Mouse (Mus musculus) heart, postnatal 0 days (tissue): Measurements from ENCODE around the gene Lhfp. TPM values are rescaled to one million over a fixed set of nuclear protein-coding genes. Genes with fewer than 3 reads are reported as not detected.

Experiments
- ATAC-seq: fragments of 200-750 bp; cut with Nextera tagmentation; 2 replicates; pipeline ENCODE4 v1.8.0; 2017; ENCODE audit warnings: low read depth, moderate number of reproducible peaks, moderate library complexity; ENCODE audit not compliant: insufficient read depth
- DNase-seq: peaks from one replicate; pipeline ENCODE4 v3.0.0-alpha.2; 2016; ENCODE audit warnings: low spot score
- H3K27ac ChIP-seq: fragments of 300-500 bp; sonication (generic); 2 replicates; pipeline ENCODE4 v1.5.1; 2014; ENCODE audit warnings: low read depth, mild to moderate bottlenecking
- H3K27me3 ChIP-seq: fragments of 300-500 bp; sonication (generic); 2 replicates; pipeline ENCODE4 v1.6.1; 2014; ENCODE audit warnings: low read length, mixed read lengths; ENCODE audit not compliant: control insufficient read depth, insufficient read depth
- H3K36me3 ChIP-seq: fragments of 300-500 bp; sonication (generic); replicated peaks from 2 replicates; pipeline ENCODE4 v1.6.1; 2014; ENCODE audit warnings: low read length, mixed read lengths; ENCODE audit not compliant: control insufficient read depth, insufficient read depth
- H3K4me1 ChIP-seq: fragments of 300-500 bp; sonication (generic); 2 replicates; pipeline ENCODE4 v1.6.1; 2014; ENCODE audit warnings: antibody characterized with exemption; ENCODE audit not compliant: control insufficient read depth, insufficient read depth
- H3K4me2 ChIP-seq: fragments of 300-500 bp; sonication (generic); 2 replicates; pipeline ENCODE4 v1.6.1; 2014; ENCODE audit warnings: low read depth, mild to moderate bottlenecking, low read length, moderate library complexity
- H3K4me3 ChIP-seq: fragments of 300-500 bp; sonication (generic); 2 replicates; pipeline ENCODE4 v1.5.1; 2014; ENCODE audit warnings: low read depth, low read length
- H3K9ac ChIP-seq: fragments of 300-500 bp; sonication (generic); replicated peaks from 2 replicates; pipeline ENCODE4 v1.6.1; 2014; ENCODE audit warnings: low read depth, low read length, mixed read lengths
- H3K9me3 ChIP-seq: fragments of 300-500 bp; sonication (generic); replicated peaks from 2 replicates; pipeline ENCODE4 v1.6.1; 2016; ENCODE audit warnings: low read length; ENCODE audit not compliant: control insufficient read depth
- CTCF ChIP-seq: IDR thresholded peaks from 2 replicates; pipeline ENCODE4 v1.5.1; 2016; ENCODE audit warnings: antibody characterized with exemption, control low read depth, low read depth
- EP300 ChIP-seq: IDR thresholded peaks from 2 replicates; pipeline ENCODE4 v1.6.1; 2016; ENCODE audit warnings: antibody characterized with exemption, low read depth
- WGBS: fragments of 180-500 bp; shearing (Covaris S2); extraction: QIAGEN DNeasy Blood & Tissue Kit; methylation state at CpG from one replicate; pipeline ENCODE4 v1.1.7; 2014; 5-methylcytosine and 5-hydroxymethylcytosine counted together
- polyA plus RNA-seq: library from polyadenylated mRNA; unstranded; fragments of >200 nt; fragmentation: Nextera tagmentation; extraction: Ambion mirVana; gene quantifications from 2 replicates; pipeline ENCODE4 v1.2.1, GENCODE M21; 2015
- total RNA-seq: library from RNA; depleted of rRNA; stranded (reverse); fragments of >200 nt; gene quantifications from 2 replicates; pipeline ENCODE4 v1.2.3, GENCODE M21; 2014; ENCODE audit warnings: low replicate concordance

Lhfp gene
- total and polyA plus RNA-seq, 2 experiments from 2014 or later, result 78.0 to 87.2 TPM

DNA sequence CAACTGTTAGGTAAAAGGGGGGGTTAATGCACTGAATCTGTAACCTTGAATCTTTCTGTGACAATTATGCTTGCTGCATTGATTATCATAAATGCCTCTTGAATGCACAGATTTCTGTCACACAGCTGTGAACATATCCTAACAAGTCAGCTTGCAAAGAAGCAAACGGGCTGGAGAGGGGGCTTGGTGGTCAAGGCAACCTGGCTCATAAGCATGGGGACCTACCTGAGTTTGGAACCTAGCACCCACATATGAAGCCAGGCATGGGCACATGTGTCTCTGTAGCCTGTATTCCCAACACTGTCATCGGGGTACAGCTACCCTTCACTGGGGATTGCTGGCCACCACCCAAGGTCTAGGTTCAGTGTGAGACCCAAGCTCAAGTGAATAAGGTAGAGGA is 48.6 kb downstream of the Lhfp start:
- Histone ChIP-seq H3K36me3 (no peaks in the 10 kb centered on the region), H3K27ac (no peak overlapping the region), H3K4me3 (no peak overlapping the region), H3K4me1 (peaks cover 50% of the 10 kb centered on the region), H3K9me3 (no peaks in the 10 kb centered on the region), H3K9ac (no peak overlapping the region), H3K4me2 (no peak overlapping the region), H3K27me3 (no peaks in the 10 kb centered on the region)
- TF ChIP-seq CTCF (no peak), EP300 (no peak)
- no peak for ATAC-seq
- no peak for DNase-seq
- WGBS, result 80% methylated on average over 2 of the region's 2 CpGs

DNA sequence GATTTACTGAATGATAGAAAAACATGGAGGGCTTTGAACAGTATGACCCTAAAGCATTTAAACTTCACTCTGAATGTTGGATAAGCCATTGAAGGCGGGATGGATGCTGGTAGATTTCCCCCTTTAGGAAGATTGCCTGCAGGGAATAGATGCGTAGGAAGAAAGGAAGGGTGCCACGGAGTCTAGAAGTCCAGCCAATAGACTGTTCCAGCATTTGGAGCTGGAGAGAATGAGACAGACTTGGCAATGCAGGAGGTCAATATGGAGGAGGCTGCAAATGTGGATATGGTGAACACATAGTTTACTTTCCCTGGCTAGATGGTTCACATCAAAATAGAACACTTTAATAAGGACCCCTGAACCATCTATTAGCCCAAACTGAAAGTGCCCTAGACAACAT is 58.9 kb downstream of the Lhfp start:
- WGBS, result 83% methylated on average over 3 of the region's 3 CpGs
- Histone ChIP-seq H3K4me1 (peaks cover 31% of the 10 kb centered on the region), H3K9ac (no peak overlapping the region), H3K4me3 (no peak overlapping the region), H3K4me2 (no peak overlapping the region), H3K9me3 (no peaks in the 10 kb centered on the region), H3K27me3 (no peaks in the 10 kb centered on the region), H3K27ac (no peak overlapping the region), H3K36me3 (no peaks in the 10 kb centered on the region)
- DNase-seq (no peak), ATAC-seq (no peak)
- TF ChIP-seq CTCF, result no peak
- TF ChIP-seq EP300, result no peak

DNA sequence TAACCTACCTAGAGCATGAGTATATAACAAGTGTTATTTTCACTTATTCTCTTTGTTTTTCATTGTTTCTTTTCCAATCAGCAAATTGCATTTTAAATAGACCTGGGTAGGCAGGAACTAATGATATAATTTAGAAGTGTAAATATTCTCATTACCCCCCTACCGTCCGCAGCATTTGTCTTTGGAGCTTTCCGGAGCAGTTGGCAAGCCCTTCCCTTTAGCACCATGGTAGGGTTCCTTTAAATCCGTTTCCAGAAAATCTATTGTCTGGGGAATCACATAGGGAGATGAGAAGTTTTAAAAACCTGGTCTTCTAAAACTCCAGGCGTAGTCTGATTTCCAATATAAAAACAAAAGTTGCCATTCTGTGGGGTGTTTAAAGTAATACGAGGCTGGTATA is 59.5 kb downstream of the Lhfp start:
- H3K36me3 ChIP-seq, result no peaks in the 10 kb centered on the region
- ATAC-seq (no peak), DNase-seq (no peak)
- no peak overlapping the region for H3K4me2 ChIP-seq
- no peaks in the 10 kb centered on the region for H3K27me3 ChIP-seq
- no peak overlapping the region for H3K4me3 ChIP-seq
- H3K9me3 ChIP-seq, result no peaks in the 10 kb centered on the region
- no peak overlapping the region for H3K27ac ChIP-seq
- no peak overlapping the region for H3K9ac ChIP-seq
- WGBS, result 75% methylated on average over 6 of the region's 6 CpGs
- TF ChIP-seq EP300, result no peak
- TF ChIP-seq CTCF, result no peak
- peaks cover 37% of the 10 kb centered on the region for H3K4me1 ChIP-seq

DNA sequence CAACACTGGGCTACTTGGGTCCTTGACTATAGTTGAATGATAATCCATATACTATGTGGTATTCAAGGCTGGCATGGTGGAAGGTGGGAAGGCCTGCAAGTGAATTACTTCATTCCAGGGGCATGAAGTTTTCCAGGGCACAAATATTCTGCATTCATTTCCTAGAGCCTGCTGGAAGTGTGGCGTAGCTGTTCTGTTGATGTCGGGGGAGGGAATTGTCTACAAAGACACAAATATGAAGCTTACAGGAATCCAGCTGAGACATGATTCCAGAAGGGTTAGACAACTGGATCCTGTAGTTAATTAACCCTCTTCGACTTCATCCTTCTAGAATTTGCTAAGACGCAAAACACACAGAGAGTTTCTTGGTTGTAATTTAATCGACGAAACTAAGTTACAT is 60.4 kb downstream of the Lhfp start:
- ATAC-seq (no peak), DNase-seq (no peak)
- Histone ChIP-seq H3K9ac (no peak overlapping the region), H3K27me3 (no peaks in the 10 kb centered on the region), H3K4me3 (no peak overlapping the region), H3K4me2 (no peak overlapping the region), H3K9me3 (no peaks in the 10 kb centered on the region), H3K36me3 (no peaks in the 10 kb centered on the region), H3K27ac (no peak overlapping the region), H3K4me1 (peaks cover 41% of the 10 kb centered on the region)
- TF ChIP-seq EP300 (no peak), CTCF (no peak)
- 59% methylated on average over 6 of the region's 6 CpGs for WGBS

DNA sequence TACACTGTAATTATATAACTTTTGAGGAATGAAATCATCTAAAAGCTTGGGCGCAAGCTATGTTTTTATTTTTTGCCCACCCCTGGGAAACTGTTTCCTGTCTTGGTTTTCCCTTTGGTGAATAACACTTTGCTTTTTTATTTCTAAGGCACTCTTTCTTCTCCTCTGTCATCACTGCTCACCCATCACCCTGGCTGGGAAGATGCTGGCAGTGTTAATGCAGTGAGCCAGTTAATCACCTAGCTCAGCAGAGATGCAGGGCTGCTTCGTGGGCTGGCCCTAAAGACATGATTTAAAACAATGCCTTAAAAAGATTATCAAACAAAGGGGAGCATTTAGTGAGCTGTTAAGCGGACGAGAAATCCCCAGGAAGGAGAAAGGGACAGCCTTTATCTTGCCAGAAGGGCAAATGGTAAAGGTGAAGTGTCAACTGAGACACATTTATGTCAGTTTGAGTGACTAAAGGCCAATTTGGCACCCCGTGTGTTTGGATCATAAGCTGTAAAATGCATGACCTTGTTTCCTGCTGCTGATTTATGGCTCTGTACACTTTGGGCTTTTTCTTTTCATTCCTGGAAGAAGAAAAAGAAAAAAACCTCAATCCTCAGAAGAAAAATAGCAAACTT is 60.9 kb downstream of the Lhfp start:
- no peak for DNase-seq
- 30% methylated on average over 5 of the region's 5 CpGs for WGBS
- no peak overlapping the region for H3K9ac ChIP-seq
- ATAC-seq, result no peak
- H3K27me3 ChIP-seq, result no peaks in the 10 kb centered on the region
- no peaks in the 10 kb centered on the region for H3K36me3 ChIP-seq
- H3K4me3 ChIP-seq, result no peak overlapping the region
- H3K4me2 ChIP-seq, result no peak overlapping the region; the same call in 1 of the 2 replicates
- H3K27ac ChIP-seq, result no peak overlapping the region
- peaks cover 41% of the 10 kb centered on the region for H3K4me1 ChIP-seq
- TF ChIP-seq CTCF (no peak), EP300 (no peak)
- H3K9me3 ChIP-seq, result no peaks in the 10 kb centered on the region

DNA sequence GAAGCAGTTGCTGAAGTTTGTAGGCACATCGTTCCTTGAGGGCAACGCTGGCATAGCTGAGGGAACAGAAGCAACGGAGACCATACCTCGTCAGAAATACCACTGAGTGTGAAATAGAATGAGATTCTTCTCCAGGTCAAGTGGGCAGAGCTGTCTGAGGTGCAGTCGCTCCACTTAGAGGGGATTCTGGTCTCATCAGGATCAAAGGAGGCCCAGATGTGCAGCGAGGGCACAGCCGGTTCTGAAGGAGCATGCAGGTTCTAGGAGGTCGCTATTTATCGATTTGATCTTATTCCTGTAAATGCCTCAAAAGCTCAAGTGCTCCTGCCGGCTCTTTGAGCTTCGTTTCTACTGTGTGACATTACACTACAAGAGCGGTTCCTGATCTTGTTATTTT is 61.4 kb downstream of the Lhfp start:
- 43% methylated on average over 12 of the region's 12 CpGs for WGBS
- ATAC-seq, result no peak
- H3K9ac ChIP-seq, result no peak overlapping the region
- no peak overlapping the region for H3K27ac ChIP-seq
- no peaks in the 10 kb centered on the region for H3K9me3 ChIP-seq
- TF ChIP-seq EP300, result no peak
- no peak for TF ChIP-seq CTCF
- H3K4me3 ChIP-seq, result no peak overlapping the region
- no peak overlapping the region; the same call in 1 of the 2 replicates for H3K4me2 ChIP-seq
- no peak for DNase-seq
- no peaks in the 10 kb centered on the region for H3K36me3 ChIP-seq
- no peaks in the 10 kb centered on the region for H3K27me3 ChIP-seq
- peaks cover 39% of the 10 kb centered on the region for H3K4me1 ChIP-seq
